Mouse (Mus musculus): ENCODE data around the gene Gpr137b.
"Not testable (repeated sequence)": the region's sequence is repeated elsewhere in the genome, so short reads cannot be mapped to it uniquely, and the experiment has no call there.

GRCm38 (mm10) chr13:13403366-13403765, 9.6 kb upstream of the Gpr137b start:
- TF ChIP-seq GATA1 (IDR thresholded peaks at IDR 0.05; ENCODE audit: borderline replicate concordance, low read length); FLI1 (IDR thresholded peaks at IDR 0.05; ENCODE audit: low read length): not testable (repeated sequence)

Measured in megakaryocyte, embryonic 14.5 days (primary cell).